Mouse (Mus musculus) liver, embryonic 14.5 days (tissue): ENCODE measurements at regions not wholly inside any gene's neighbourhood (a gene's known extent, or its start where the extent isn't known, plus 50 kb on each side); places are given as distances from the start of the nearest gene placed in this dataset.

Experiments
- CTCF ChIP-seq: IDR thresholded peaks from 2 replicates; pipeline ENCODE4 v1.5.1; 2016; ENCODE audit warnings: antibody characterized with exemption, low read depth, control low read depth
- EP300 ChIP-seq: IDR thresholded peaks from 2 replicates; pipeline ENCODE4 v1.6.1; 2016; ENCODE audit warnings: antibody characterized with exemption, low read depth

DNA sequence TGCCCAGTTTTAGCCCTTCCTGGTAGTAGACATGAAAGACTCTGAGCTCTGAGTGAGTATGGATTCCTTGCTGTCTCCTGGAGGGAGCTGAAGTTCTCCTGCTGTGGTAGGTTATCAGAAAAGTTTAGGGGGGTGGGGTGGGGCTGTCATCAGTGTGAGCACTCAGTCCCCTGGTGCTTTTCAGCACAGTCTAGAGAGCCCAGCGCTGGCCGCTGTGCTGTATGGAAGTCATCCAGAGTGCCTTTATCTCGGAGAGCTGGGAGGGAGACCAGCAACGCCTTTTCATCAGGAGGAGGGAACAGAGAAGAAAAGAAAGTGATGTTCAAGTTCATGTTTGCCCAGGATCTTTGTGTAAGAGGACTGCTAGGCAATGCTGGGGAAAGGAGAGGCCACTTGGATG is 163.6 kb downstream of the Cyp26b1 start:
- no peak for TF ChIP-seq CTCF
- TF ChIP-seq EP300 = no peak
